Mouse (Mus musculus): ENCODE results near the gene Inpp1. TPM values are rescaled to one million over a fixed set of nuclear protein-coding genes. Genes with fewer than 3 reads are reported as not detected.
A peak's percentile ranks its signal among the peaks of the same experiment; 100 is the strongest.

Inpp1 gene
- total RNA-seq, 1 experiment from 2014 or later: 41.3 TPM

DNA sequence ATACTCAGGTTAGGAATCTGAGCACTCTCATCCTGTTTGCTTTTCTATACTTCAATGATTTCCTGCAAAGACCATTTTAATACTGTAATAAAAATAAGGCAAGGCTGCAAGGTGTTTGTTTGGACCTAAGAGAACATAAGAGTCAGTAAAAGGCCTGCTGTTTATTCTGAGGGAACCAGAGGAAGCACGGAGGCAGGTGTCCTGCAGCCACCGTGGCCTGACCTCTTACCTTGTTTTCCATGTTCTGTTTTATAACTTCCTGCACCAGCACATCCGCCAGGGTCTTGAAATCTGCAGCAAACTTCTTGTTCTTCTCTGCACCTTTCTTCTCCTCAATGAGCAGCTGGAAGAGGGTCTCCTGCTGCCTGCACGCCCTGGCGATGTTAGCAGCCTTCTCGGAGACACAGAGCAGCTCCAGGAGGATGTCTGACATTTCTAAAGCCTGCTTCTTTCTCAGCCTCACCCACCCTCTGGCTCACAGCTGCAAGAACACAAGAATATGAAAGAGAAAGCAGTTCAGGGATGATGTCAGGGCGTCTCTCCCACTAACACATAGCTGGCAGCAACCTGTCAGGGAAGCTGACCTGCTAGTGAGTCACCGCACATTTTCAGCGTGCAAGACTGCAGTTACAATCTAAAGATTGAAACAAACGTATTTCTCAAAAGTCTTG is 18.3 kb downstream of the Inpp1 start:
- peak; percentile 32; the same call in 1 of the 2 replicates for ATAC-seq (replicated peaks; ENCODE audit: insufficient number of reproducible peaks, low FRiP score, low TSS enrichment, poor library complexity, severe bottlenecking)

DNA sequence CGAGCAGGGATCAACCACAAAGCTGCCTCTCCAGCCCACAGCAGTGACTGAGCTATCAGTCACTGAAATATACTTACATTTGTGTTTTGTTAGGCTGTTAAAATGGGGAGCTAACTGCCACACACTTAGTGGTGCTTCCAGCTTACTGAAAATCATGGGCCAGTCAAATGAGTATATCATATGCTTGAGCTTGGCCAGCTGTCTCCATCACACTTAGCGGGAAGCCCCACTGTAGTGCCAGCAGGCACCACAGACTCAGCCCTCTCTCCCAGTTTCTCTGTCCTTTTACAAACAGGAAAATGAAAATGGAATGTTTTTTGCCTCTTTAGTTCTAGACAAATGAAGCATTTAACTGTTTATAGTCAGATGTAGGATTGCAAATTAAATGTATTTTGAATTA is 21.6 kb downstream of the Inpp1 start:
- no peak for ATAC-seq (replicated peaks; ENCODE audit: insufficient number of reproducible peaks, low FRiP score, low TSS enrichment, poor library complexity, severe bottlenecking)

DNA sequence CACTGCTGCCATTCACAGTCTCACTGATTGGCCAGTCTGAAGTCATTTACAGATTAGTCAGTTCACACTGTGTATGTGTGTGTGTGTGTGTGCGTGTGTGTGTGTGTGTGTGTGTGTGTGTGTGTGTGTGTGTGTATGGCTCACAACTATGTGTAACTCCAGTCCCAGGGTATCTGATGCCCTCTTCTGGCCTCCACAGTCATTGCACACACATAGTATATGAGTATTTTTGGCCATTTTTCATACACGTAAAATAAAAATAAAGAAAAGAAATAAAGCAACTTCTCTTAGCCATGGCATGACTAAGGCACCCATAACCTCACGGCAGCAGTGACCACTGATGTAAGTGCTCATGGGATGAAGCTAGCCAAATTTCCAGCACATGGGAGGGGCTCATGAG is 23.8 kb downstream of the Inpp1 start:
- ATAC-seq (replicated peaks; ENCODE audit: insufficient number of reproducible peaks, low FRiP score, low TSS enrichment, poor library complexity, severe bottlenecking): no peak

- ATAC-seq (replicated peaks; ENCODE audit: insufficient number of reproducible peaks, low FRiP score, low TSS enrichment, poor library complexity, severe bottlenecking): no peak
These were observed 24.8 kb downstream of the Inpp1 start for GRCm38 (mm10) chr1:52792701-52793100.

DNA sequence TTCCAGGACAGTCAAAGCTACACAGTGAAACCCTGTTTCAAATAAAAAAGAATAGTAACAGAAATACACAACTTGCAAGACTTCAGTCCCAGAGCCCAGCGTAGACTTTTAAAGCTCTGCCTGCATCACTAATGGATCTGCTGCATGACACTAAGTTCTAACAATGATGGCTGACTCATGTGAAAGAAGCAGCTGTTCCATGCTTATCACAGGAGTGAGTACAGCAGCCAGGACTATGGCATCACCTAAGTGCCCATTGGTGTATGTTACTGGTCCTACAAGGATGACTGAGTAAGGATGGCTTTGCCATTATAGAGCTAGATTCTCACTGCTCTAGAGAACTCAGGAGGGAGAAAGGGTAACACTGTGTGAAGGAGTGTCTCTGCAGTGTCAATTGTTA is 30.2 kb downstream of the Inpp1 start:
- no peak for ATAC-seq (replicated peaks; ENCODE audit: insufficient number of reproducible peaks, low FRiP score, low TSS enrichment, poor library complexity, severe bottlenecking)

- no peak for ATAC-seq (replicated peaks; ENCODE audit: insufficient number of reproducible peaks, low FRiP score, low TSS enrichment, poor library complexity, severe bottlenecking)
These were observed 52.0 kb downstream of the Inpp1 start for GRCm38 (mm10) chr1:52765176-52766111.

DNA sequence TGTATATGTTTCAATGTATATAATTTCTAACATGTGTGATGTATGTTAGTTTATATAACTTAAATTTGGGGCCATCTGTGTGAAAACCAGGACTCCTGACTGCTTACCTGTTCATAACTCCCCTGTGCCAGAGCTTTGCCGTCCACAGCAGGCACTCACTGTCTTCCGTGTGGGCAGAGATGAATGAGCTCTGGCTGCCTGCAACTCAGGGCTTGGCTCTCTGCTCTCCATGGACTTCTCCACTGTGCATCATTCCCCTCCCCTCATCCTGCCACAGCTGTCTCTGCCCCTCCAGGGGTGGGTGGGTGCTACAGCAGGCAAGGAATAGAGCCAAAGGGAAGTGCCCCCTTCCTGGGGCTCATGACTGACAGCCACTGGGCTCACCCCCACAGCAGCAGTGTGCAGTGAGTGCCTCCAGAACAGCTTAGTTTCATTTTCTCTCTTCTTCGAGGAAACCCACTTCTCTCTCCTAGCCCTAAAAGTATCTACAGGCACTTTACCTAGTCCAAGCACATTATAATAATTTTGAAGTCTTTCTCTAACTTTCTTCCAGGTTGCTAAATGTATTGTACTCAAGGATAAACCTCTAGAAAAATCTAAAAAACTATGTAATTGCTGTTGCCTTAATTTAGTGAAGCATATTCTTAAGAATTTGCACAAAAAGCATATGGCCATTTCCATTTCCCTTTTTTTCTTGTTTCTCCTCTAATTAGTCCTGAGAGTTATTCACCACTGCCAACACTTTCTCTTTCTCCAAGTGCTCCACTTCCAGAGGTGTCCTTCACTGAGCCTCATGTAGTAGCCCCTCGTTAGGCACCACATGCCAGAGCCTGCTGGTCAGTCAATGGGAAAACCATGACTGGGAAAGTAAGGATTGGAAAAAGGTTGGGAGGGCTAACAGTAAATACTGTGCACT is 53.3 kb downstream of the Inpp1 start:
- 0 out of 2 replicates have a peak, but pooled peaks have one; percentile 31 for ATAC-seq (replicated peaks; ENCODE audit: insufficient number of reproducible peaks, low FRiP score, low TSS enrichment, poor library complexity, severe bottlenecking)

DNA sequence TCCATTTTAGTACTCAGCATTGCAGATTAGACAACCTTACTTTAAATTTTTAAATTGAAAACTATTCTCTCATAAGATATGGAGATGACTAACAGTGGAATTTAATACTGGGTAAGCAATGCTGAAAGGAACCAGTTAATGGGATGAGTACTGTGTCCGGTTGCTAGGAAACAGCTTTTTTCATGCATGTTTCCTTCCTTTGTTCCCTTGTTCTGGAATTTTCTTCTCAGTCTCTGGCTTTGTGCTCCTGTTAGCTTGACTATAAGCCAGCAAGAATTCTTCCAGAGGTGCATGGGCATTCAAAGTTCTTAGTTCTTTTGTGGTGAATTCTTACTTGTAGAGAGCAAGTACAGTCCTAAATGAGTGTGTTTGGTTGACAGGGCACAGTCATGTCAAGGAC is 59.3 kb downstream of the Inpp1 start:
- ATAC-seq (replicated peaks; ENCODE audit: insufficient number of reproducible peaks, low FRiP score, low TSS enrichment, poor library complexity, severe bottlenecking): no peak

DNA sequence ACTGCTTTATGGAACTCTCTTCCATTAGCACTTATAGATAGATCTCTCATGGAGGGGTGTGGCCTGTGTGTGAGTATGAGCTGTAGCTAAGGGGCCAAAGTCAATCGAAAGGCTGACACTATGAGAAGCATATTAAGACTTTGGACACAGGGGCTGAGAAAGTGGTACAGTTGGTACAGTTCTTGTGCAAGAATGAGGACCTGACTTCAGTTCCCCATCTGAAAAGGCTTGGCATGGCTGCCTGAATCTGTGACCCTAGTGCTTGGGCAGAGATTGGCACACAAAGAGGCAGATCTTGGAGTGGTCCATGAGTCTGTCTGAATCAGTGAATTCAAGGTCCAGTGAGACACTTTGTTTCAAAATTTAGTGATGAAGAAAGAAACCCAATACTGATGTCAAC is 63.2 kb downstream of the Inpp1 start:
- ATAC-seq (replicated peaks; ENCODE audit: insufficient number of reproducible peaks, low FRiP score, low TSS enrichment, poor library complexity, severe bottlenecking): no peak

- ATAC-seq (replicated peaks; ENCODE audit: insufficient number of reproducible peaks, low FRiP score, low TSS enrichment, poor library complexity, severe bottlenecking): no peak
These were observed 63.7 kb downstream of the Inpp1 start for GRCm38 (mm10) chr1:52753828-52754227.

GRCm38 (mm10) chr1:52752706-52753105 is 64.8 kb downstream of the Inpp1 start:
- ATAC-seq (replicated peaks; ENCODE audit: insufficient number of reproducible peaks, low FRiP score, low TSS enrichment, poor library complexity, severe bottlenecking): no peak

DNA sequence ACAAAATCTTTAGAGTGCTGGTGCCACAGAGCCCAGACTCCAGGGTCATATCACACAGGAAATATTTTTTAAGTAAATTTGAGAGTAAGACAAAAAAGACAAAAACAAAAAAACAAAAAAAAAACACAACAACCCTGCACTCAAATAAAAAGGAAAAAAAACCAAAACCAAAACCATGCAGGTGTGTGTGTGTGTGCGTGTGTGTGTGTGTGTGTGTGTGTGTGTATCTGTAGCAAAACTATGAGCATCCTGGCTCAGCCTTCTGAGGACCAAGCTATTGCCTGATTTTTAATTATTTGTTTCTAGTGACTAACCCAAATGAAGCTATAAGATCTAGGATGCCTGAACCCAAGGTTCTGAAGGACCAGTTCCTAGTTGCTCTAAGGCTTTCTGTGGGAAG is 65.9 kb downstream of the Inpp1 start:
- no peak for ATAC-seq (replicated peaks; ENCODE audit: insufficient number of reproducible peaks, low FRiP score, low TSS enrichment, poor library complexity, severe bottlenecking)

GRCm38 (mm10) chr1:52749978-52750377 is 67.5 kb downstream of the Inpp1 start:
- no peak for ATAC-seq (replicated peaks; ENCODE audit: insufficient number of reproducible peaks, low FRiP score, low TSS enrichment, poor library complexity, severe bottlenecking)

DNA sequence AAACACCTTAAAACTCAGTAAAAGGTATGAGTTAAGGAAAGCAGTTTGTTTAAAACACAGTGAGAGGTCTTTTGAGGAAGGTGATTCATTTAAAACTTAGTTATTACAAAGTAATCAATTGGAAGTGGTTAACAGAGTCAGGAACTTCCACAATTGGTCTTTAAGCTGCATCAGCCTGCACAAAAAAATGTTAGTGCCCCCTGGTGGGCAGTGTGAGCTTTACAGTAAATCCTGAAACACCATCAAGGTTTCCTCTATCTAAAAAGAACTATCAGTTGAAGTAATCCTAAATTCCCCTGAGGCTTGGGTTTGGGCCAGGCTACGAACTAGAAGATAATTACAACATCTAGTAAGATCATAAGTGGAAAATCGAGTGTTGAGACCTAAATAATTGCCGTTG is 69.2 kb downstream of the Inpp1 start:
- ATAC-seq (replicated peaks; ENCODE audit: insufficient number of reproducible peaks, low FRiP score, low TSS enrichment, poor library complexity, severe bottlenecking): peak; percentile 68; the same call in 1 of the 2 replicates

DNA sequence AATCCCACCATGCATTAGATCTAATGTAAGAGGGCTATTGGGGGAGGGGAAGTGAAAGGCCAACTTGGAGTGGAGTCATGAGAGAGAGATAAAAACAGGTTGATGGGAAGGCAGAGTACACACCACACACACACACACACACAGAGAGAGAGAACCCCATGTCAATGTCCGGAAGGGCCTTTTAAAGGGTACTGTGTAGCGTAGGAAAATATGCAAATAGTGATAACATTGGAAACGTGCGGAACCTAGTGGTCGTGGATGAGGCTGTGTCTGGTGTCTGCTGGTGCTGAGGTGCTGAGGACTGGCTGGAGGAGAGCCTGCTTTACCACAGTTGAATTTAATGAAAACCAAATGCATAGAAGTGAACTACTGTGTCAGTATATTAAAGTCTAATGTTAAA is 74.9 kb downstream of the Inpp1 start:
- no peak for ATAC-seq (replicated peaks; ENCODE audit: insufficient number of reproducible peaks, low FRiP score, low TSS enrichment, poor library complexity, severe bottlenecking)
